Mouse (Mus musculus): ENCODE results near the gene Hvcn1.

DNA sequence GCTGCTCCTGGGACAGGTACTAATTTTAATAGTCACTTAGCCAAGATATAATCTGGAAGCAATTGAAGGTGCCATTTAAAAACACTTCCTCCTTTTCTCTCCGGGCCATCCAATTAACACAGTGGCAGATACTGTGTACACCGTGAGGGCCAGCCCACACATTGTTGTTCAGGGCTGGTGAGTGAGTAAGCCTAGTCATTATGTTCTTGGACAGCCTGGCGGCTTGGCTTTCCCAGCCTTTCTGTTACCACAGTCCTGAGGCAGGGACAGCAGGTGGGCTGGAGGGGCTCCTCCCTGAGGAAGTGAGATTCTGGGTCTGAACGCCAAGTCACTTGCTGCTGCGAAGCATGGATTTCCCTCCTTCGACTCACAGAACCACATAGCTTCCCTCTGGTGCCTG lies 26.9 kb upstream of the Hvcn1 start:
- TF ChIP-seq CTCF (conservative IDR thresholded peaks at IDR 0.05; ENCODE audit: low read length) = no peak
- no peak for TF ChIP-seq NANOG (IDR thresholded peaks at IDR 0.05; ENCODE audit: borderline replicate concordance, low read length)
- TF ChIP-seq POU5F1 (IDR thresholded peaks at IDR 0.05; ENCODE audit: borderline replicate concordance, low read length) = no peak
